Mouse (Mus musculus) adrenal gland, adult 18-20 months (tissue): ENCODE measurements around the gene Il2rb. TPM values are rescaled to one million over a fixed set of nuclear protein-coding genes. Genes with fewer than 3 reads are reported as not detected.

Experiments used
- total RNA-seq, 2 experiments: library from RNA; stranded (reverse); gene quantifications; 1 replicate in 1 of 2; 2 replicates in 1 of 2; pipeline ENCODE4 v1.2.3; 2021

Gene Il2rb
- total RNA-seq, 2 experiments from 2014 or later: 1.1 to 2.5 TPM

Other genes with a start within 250 kb of the Il2rb start
- 1 to 10 TPM in 1 of 2 experiments, under 1 TPM in 1; 0.73 to 1.5 TPM for gene Csf2rb2, start 189.6 kb downstream of the Il2rb start, total RNA-seq
- 1 to 10 TPM; 5.6 to 8.4 TPM for gene Csf2rb, start 169.5 kb downstream of the Il2rb start, total RNA-seq
- not detected for gene Tex33, start 99.4 kb downstream of the Il2rb start, total RNA-seq
- gene Tst, start 89.4 kb downstream of the Il2rb start, total RNA-seq: 100 to 1,000 TPM; 207 to 261 TPM
- 10 to 100 TPM; 38.7 to 48.5 TPM for gene Mpst, start 88.9 kb downstream of the Il2rb start, total RNA-seq
- 10 to 100 TPM; 80.4 to 83.4 TPM for gene Kctd17, start 66.7 kb downstream of the Il2rb start, total RNA-seq
- gene Tmprss6, start 26.6 kb downstream of the Il2rb start, total RNA-seq: 1 to 10 TPM in 1 of 2 experiments, under 1 TPM in 1; 0.54 to 2.4 TPM
- 10 to 100 TPM; 14.1 to 15.0 TPM for gene C1qtnf6, start 36.1 kb upstream of the Il2rb start, total RNA-seq
- 1 to 10 TPM in 1 of 2 experiments, under 1 TPM in 1; 0.45 to 1.2 TPM for gene Sstr3, start 49.4 kb upstream of the Il2rb start, total RNA-seq
- gene Rac2, start 77.5 kb upstream of the Il2rb start, total RNA-seq: 1 to 10 TPM; 4.2 to 8.9 TPM
- gene Cyth4, start 101.8 kb upstream of the Il2rb start, total RNA-seq: 1 to 10 TPM; 8.0 to 9.9 TPM
- 1 to 10 TPM; 1.8 to 3.4 TPM for gene Elfn2, start 223.5 kb upstream of the Il2rb start, total RNA-seq